ENCODE assay signal across 9 mouse cellular contexts in the genomic region with DNA sequence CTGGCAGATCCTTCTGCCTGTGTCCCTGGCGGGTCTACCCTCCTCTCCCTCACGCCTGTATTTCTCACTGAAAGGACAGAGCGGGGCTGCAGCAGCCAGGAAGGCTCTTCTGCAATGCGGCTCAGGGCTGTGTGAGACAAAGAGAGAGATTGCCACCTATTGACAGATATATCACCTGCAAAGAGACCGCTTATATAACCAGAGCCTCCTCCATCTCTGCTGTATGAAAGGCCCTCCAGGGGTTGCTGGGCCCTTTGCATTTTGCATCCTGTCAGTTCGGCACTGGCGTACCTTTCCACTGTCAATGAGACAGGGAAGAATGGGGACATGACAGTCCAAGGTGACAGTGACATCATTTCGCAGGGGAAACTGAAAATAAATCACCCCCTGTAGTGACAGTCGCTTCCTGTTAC. TPM values are rescaled to one million over a fixed set of nuclear protein-coding genes. Genes with fewer than 3 reads are reported as not detected.
DNase-seq lines count a peak whose midpoint lies in the region; ATAC-seq lines count a peak whose summit lies in the region.
"Had no signal": no experiment of that assay in that cellular context is flagged by ENCODE, and none has a peak within 500 bp of the region (broad histone marks: within the 10 kb centered on the region; RNA-seq: fewer than 3 reads in every experiment).

No protein-coding gene starts in this region.

- peaks cover 46% of the 10 kb centered on the region for H3K4me1 ChIP-seq in heart, embryonic 10.5 days
- peaks cover 20% of the 10 kb centered on the region; the same call in 1 of the 2 replicates for H3K4me1 ChIP-seq in kidney, embryonic 14.5 days (ENCODE audit: control insufficient read depth, insufficient read depth, low read length)
- H3K4me1 ChIP-seq in limb, embryonic 11.5 days (ENCODE audit: control insufficient read depth, insufficient read depth, low read length), result peaks cover 17% of the 10 kb centered on the region

- no peaks in the 10 kb centered on the region for H3K27me3 ChIP-seq in heart, embryonic 10.5 days (ENCODE audit: insufficient read depth, poor library complexity, severe bottlenecking)
- no peaks in the 10 kb centered on the region for H3K27me3 ChIP-seq in kidney, embryonic 14.5 days (ENCODE audit: control insufficient read depth, insufficient read depth, low read length)
- no peaks in the 10 kb centered on the region for H3K27me3 ChIP-seq in limb, embryonic 11.5 days (ENCODE audit: control insufficient read depth, insufficient read depth, low read length)

- H3K4me3 ChIP-seq in heart, embryonic 10.5 days, result no peak overlapping the region
- H3K4me3 ChIP-seq in kidney, embryonic 14.5 days (ENCODE audit: low read length), result no peak overlapping the region
- H3K4me3 ChIP-seq in limb, embryonic 11.5 days (ENCODE audit: low read depth, low read length), result no peak overlapping the region

- peaks cover 44% of the 10 kb centered on the region for H3K36me3 ChIP-seq in heart, embryonic 10.5 days
- H3K36me3 ChIP-seq in kidney, embryonic 14.5 days (ENCODE audit: control insufficient read depth, insufficient read depth, low read length), result peaks cover 25% of the 10 kb centered on the region
- H3K36me3 ChIP-seq in limb, embryonic 11.5 days (ENCODE audit: control insufficient read depth, insufficient read depth, low read length), result no peaks in the 10 kb centered on the region

- H3K9me3 ChIP-seq in heart, embryonic 10.5 days, result no peaks in the 10 kb centered on the region
- H3K9me3 ChIP-seq in kidney, embryonic 14.5 days (ENCODE audit: control insufficient read depth, low read length), result no peaks in the 10 kb centered on the region
- H3K9me3 ChIP-seq in limb, embryonic 11.5 days (ENCODE audit: control insufficient read depth, low read length), result no peaks in the 10 kb centered on the region

- DNase-seq in right cerebral cortex, adult 18-20 months, result peak; percentile 80
- no peak for DNase-seq in right cerebral cortex, postnatal 4 days
- DNase-seq in cerebellum, adult 18-20 months, result peak; percentile 78
- no peak for DNase-seq in heart, embryonic 10.5 days (ENCODE audit: low spot score)
- no peak for DNase-seq in limb, embryonic 11.5 days (ENCODE audit: low spot score)
- DNase-seq in retina, postnatal 1 day, result peak; percentile 62
- DNase-seq in urinary bladder, postnatal 10 days (ENCODE audit: low spot score), result no peak

- peak overlapping the region; percentile 81 for H3K27ac ChIP-seq in heart, embryonic 10.5 days
- H3K27ac ChIP-seq in kidney, embryonic 14.5 days (ENCODE audit: low read depth, low read length), result peak overlapping the region; percentile 38; the same call in 1 of the 2 replicates
- no peak overlapping the region for H3K27ac ChIP-seq in limb, embryonic 11.5 days (replicated peaks; ENCODE audit: low read depth, low read length)
- H3K27ac ChIP-seq: macrophage had no signal

- peak; percentile 28 for ATAC-seq in kidney, embryonic 14.5 days (ENCODE audit: low FRiP score, low TSS enrichment)
- 0 out of 2 replicates have a peak, but pooled peaks have one; percentile 32 for ATAC-seq in limb, embryonic 11.5 days (ENCODE audit: insufficient number of reproducible peaks, low FRiP score, low TSS enrichment, low read depth)

- 44% methylated on average over 9 of the region's 9 CpGs for WGBS in heart, embryonic 10.5 days
- WGBS in kidney, embryonic 14.5 days, result 46% methylated on average over 9 of the region's 9 CpGs
- WGBS in limb, embryonic 11.5 days, result 51% methylated on average over 9 of the region's 9 CpGs

- H3K4me2 ChIP-seq in kidney, embryonic 14.5 days (replicated peaks; ENCODE audit: low read depth, low read length), result no peak overlapping the region
- H3K4me2 ChIP-seq in limb, embryonic 11.5 days (ENCODE audit: low read depth, severe bottlenecking), result no peak overlapping the region

- H3K9ac ChIP-seq in kidney, embryonic 14.5 days (ENCODE audit: low read depth, low read length), result no peak overlapping the region
- H3K9ac ChIP-seq in limb, embryonic 11.5 days (ENCODE audit: low read length), result no peak overlapping the region

RNA-seq across cellular contexts. Expression of gene Fstl1, which starts 35.8 kb away (rescaled TPM):
- 312 and 372 TPM in 2 replicates for polyA plus RNA-seq in heart, embryonic 10.5 days (2016; fragmentation: Nextera tagmentation; extraction: Ambion mirVana)
- polyA plus RNA-seq in kidney, embryonic 14.5 days (2014; fragmentation: Nextera tagmentation; extraction: Ambion mirVana), result 522 and 589 TPM in 2 replicates
- 268 and 273 TPM in 2 replicates for polyA plus RNA-seq in limb, embryonic 11.5 days (2014; fragmentation: Nextera tagmentation; extraction: Ambion mirVana)

RNA-seq across cellular contexts. Expression of gene Gm36028, which starts 48.5 kb away (rescaled TPM):
- polyA plus RNA-seq in heart, embryonic 10.5 days (2016; fragmentation: Nextera tagmentation; extraction: Ambion mirVana), result 0.88 and 1.0 TPM in 2 replicates
- polyA plus RNA-seq in kidney, embryonic 14.5 days (2014; fragmentation: Nextera tagmentation; extraction: Ambion mirVana), result 0.26 TPM in 1 of 2 replicates, not detected in the other
- polyA plus RNA-seq in limb, embryonic 11.5 days (2014; fragmentation: Nextera tagmentation; extraction: Ambion mirVana), result not detected in 2 replicates
- polyA plus RNA-seq: macrophage had no signal

RNA-seq across cellular contexts. Expression of gene Lrrc58, which starts 55.7 kb away (rescaled TPM):
- polyA plus RNA-seq in heart, embryonic 10.5 days (2016; fragmentation: Nextera tagmentation; extraction: Ambion mirVana), result 42.8 and 48.3 TPM in 2 replicates
- polyA plus RNA-seq in kidney, embryonic 14.5 days (2014; fragmentation: Nextera tagmentation; extraction: Ambion mirVana), result 51.5 and 78.1 TPM in 2 replicates
- polyA plus RNA-seq in limb, embryonic 11.5 days (2014; fragmentation: Nextera tagmentation; extraction: Ambion mirVana), result 67.4 and 73.9 TPM in 2 replicates

Comparison
In these comparisons a context has a peak if more than half of its experiments do, and no peak if none do; other contexts are left out.
1. DNase-seq: peak in right cerebral cortex, adult 18-20 months (single experiment), cerebellum, adult 18-20 months (2 of 2) and retina, postnatal 1 day (single experiment); none in right cerebral cortex, postnatal 4 days (single experiment), heart, embryonic 10.5 days (single experiment), limb, embryonic 11.5 days (single experiment) and urinary bladder, postnatal 10 days (single experiment).